Mouse (Mus musculus) myocyte (in vitro differentiated cells): ENCODE data around the gene 2310061I04Rik.

Source experiments
- CEBPB ChIP-seq: IDR thresholded peaks from 2 replicates; pipeline ENCODE4 v1.6.1; 2011; ENCODE audit warnings: mild to moderate bottlenecking, moderate library complexity; ENCODE audit not compliant: poor library complexity, insufficient read depth, severe bottlenecking
- POLR2A ChIP-seq: IDR thresholded peaks from one replicate; pipeline ENCODE4 v1.6.1; 2011; ENCODE audit warnings: low read depth, mild to moderate bottlenecking, control low read depth, moderate library complexity; ENCODE audit not compliant: insufficient read length
- POLR2AphosphoS2 ChIP-seq: IDR thresholded peaks from one replicate; pipeline ENCODE4 v1.6.1; 2011; ENCODE audit warnings: low read depth, control low read depth; ENCODE audit not compliant: insufficient read length
- SRF ChIP-seq: IDR thresholded peaks from one replicate; pipeline ENCODE4 v1.6.1; 2011; ENCODE audit warnings: low read depth; ENCODE audit not compliant: control insufficient read depth, insufficient read length
- USF1 ChIP-seq: IDR thresholded peaks from one replicate; pipeline ENCODE4 v1.6.1; 2011; ENCODE audit warnings: low read depth, mild to moderate bottlenecking, control low read depth, moderate library complexity

DNA sequence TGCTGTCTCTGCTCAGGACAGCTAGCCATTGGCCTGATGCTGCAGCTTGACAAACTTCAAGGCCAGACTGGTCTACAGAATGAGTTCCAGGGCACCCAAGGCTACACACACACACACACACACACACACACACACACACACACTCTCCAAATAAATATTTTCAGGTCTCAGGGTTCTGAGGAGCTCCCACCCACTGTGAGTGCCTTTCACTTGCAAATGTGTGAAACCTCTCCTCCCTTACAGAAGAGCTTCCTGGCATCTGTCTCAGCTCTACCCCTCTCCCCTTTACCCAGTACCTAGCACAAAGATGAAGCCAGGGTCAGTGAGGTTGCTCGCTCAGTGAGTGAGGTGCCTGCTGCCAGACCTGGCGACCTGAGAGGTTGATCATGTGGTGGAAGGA, 41.9 kb upstream of the 2310061I04Rik start:
- TF ChIP-seq USF1 (no peak), POLR2AphosphoS2 (no peak), POLR2A (no peak), CEBPB (no peak), SRF (no peak)
